Mouse (Mus musculus) T-helper 2 cell (primary cell): ENCODE measurements at regions not wholly inside any gene's neighbourhood (a gene's known extent, or its start where the extent isn't known, plus 50 kb on each side); places are given as distances from the start of the nearest gene placed in this dataset.
"Not testable (repeated sequence)": the region's sequence is repeated elsewhere in the genome, so short reads cannot be mapped to it uniquely, and the experiment has no call there.

Experiments
- in situ Hi-C: fragments of 300-600 bp; cut with MboI, MseI; formaldehyde crosslinking; loops from one replicate; pipeline ENCODE4 v1.15.1; 2025; ENCODE audit warnings: high pct_unique_total_duplicates

GRCm38 (mm10) chr13:99742507-99742906 is 158.4 kb downstream of the Cartpt start:
- in situ Hi-C loops = no loop called here

GRCm38 (mm10) chr13:99741981-99742380 is 158.9 kb downstream of the Cartpt start:
- in situ Hi-C loops = no loop called here

- in situ Hi-C loops = no loop called here
Observed at GRCm38 (mm10) chr13:99739420-99739819, 161.5 kb downstream of the Cartpt start.

GRCm38 (mm10) chr13:99737271-99737670 is 163.6 kb downstream of the Cartpt start:
- in situ Hi-C loops = no loop called here

- in situ Hi-C loops = no loop called here
Observed at GRCm38 (mm10) chr13:99729145-99729544, 171.7 kb downstream of the Cartpt start.

GRCm38 (mm10) chr13:99724245-99724644 is 176.6 kb downstream of the Cartpt start:
- in situ Hi-C loops = no loop called here

GRCm38 (mm10) chr13:99723237-99723981 is 177.5 kb downstream of the Cartpt start:
- in situ Hi-C loops = no loop called here

GRCm38 (mm10) chr13:99720566-99720965 is 180.3 kb downstream of the Cartpt start:
- in situ Hi-C loops = no loop called here

GRCm38 (mm10) chr13:99696559-99696890 is 180.2 kb upstream of the Map1b start:
- in situ Hi-C loops = no loop called here

GRCm38 (mm10) chr13:99695874-99696558 is 179.7 kb upstream of the Map1b start:
- in situ Hi-C loops = no loop called here

GRCm38 (mm10) chr13:99679934-99680333 is 163.6 kb upstream of the Map1b start:
- in situ Hi-C loops = no loop called here

- in situ Hi-C loops = no loop called here
Observed at GRCm38 (mm10) chr13:99679430-99679829, 163.1 kb upstream of the Map1b start.

- in situ Hi-C loops = no loop called here
Observed at GRCm38 (mm10) chr13:99676393-99676792, 160.1 kb upstream of the Map1b start.

- in situ Hi-C loops = no loop called here
Observed at GRCm38 (mm10) chr13:99675951-99676350, 159.6 kb upstream of the Map1b start.

- in situ Hi-C loops = no loop called here
Observed at GRCm38 (mm10) chr13:99672714-99673113, 156.4 kb upstream of the Map1b start.

- in situ Hi-C loops = no loop called here
Observed at GRCm38 (mm10) chr13:99671747-99672146, 155.4 kb upstream of the Map1b start.

GRCm38 (mm10) chr13:99669987-99670534 is 153.7 kb upstream of the Map1b start:
- in situ Hi-C loops = no loop called here

- in situ Hi-C loops = no loop called here
Observed at GRCm38 (mm10) chr13:99668613-99669012, 152.3 kb upstream of the Map1b start.

- in situ Hi-C loops = no loop called here
Observed at GRCm38 (mm10) chr13:99666086-99666485, 149.7 kb upstream of the Map1b start.

GRCm38 (mm10) chr13:99663422-99663821 is 147.1 kb upstream of the Map1b start:
- in situ Hi-C loops = not testable (repeated sequence)

- in situ Hi-C loops = no loop called here
Observed at GRCm38 (mm10) chr13:99647661-99648204, 131.4 kb upstream of the Map1b start.

GRCm38 (mm10) chr13:99644771-99645170 is 128.4 kb upstream of the Map1b start:
- in situ Hi-C loops = no loop called here

GRCm38 (mm10) chr13:99642811-99643210 is 126.5 kb upstream of the Map1b start:
- in situ Hi-C loops = no loop called here
